Comparison of ENCODE assay signal across 10 mouse cellular contexts in the genomic region with DNA sequence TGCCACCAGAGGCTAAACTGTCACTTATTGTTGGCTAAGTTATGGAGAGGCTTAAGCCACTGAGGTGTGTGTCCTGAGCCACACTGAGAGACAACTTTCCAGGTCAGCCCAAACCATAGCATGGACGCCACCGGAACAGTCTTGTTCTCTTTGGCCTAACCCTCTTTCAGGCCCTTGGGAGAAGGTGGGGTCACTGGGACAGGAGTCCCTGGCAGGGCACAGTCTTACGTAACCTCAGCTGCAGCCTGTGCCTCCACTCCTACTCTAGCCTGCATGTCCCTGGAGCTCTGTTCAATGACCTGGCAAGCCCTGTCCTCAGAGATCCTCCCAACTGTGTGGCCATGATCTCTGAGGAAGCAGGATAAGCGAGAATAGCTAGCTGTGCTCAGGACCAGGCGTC. TPM values are rescaled to one million over a fixed set of nuclear protein-coding genes. Genes with fewer than 3 reads are reported as not detected.
DNase-seq lines count a peak whose midpoint lies in the region; ATAC-seq and TF ChIP-seq lines count a peak whose summit lies in the region.
"Had no signal": no experiment of that assay in that cellular context is flagged by ENCODE, and none has a peak within 500 bp of the region (broad histone marks: within the 10 kb centered on the region; RNA-seq: fewer than 3 reads in every experiment).

No protein-coding gene starts in this region.

- H3K27ac ChIP-seq in testis, adult 2 months (ENCODE audit: control insufficient read depth, insufficient read depth, low read depth, low read length), result peak overlapping the region; percentile 83
- H3K27ac ChIP-seq in heart, adult 2 months, result peak overlapping the region; percentile 83
- H3K27ac ChIP-seq: hindbrain, embryonic 12.5 days had no signal

- no peak overlapping the region for H3K9ac ChIP-seq in heart, adult 2 months (ENCODE audit: low read depth, low read length)

- no peak overlapping the region for H3K4me3 ChIP-seq in testis, adult 2 months (ENCODE audit: control insufficient read depth, low read depth, low read length)
- H3K4me3 ChIP-seq in heart, adult 2 months, result no peak overlapping the region
- H3K4me3 ChIP-seq: hindbrain, embryonic 12.5 days had no signal

- peaks cover 4% of the 10 kb centered on the region for H3K4me1 ChIP-seq in testis, adult 2 months (ENCODE audit: control insufficient read depth, insufficient read depth, low read length)
- peaks cover 33% of the 10 kb centered on the region for H3K4me1 ChIP-seq in heart, adult 2 months (ENCODE audit: control insufficient read depth, insufficient read depth, low read length)

- no peaks in the 10 kb centered on the region for H3K79me2 ChIP-seq in heart, adult 2 months (replicated peaks; ENCODE audit: control insufficient read depth, insufficient read depth, low read length)

- no peak for DNase-seq in testis, postnatal 10 days (ENCODE audit: low spot score)
- peak; percentile 73 to 87 for DNase-seq in heart, adult 2 months
- peak; percentile 85 for DNase-seq in kidney, adult 9 months
- DNase-seq in testis, postnatal 14 days (ENCODE audit: low spot score), result peak; percentile 55
- no peak for DNase-seq in ovary, postnatal 36 days (ENCODE audit: low spot score)
- no peak for DNase-seq in cerebellum, adult 11 months
- DNase-seq: layer of hippocampus, postnatal 36 days had no signal

- TF ChIP-seq EP300 in heart, adult 2 months (IDR thresholded peaks at IDR 0.05; ENCODE audit: insufficient read depth, low read depth, low read length), result peak; percentile 96

- TF ChIP-seq CTCF in testis, adult 2 months (IDR thresholded peaks at IDR 0.05; ENCODE audit: control insufficient read depth, insufficient read depth, insufficient replicate concordance, low read depth, low read length), result no peak
- TF ChIP-seq CTCF in heart, adult 2 months (IDR thresholded peaks at IDR 0.05), result no peak

- 43% methylated on average over 5 of the region's 5 CpGs for WGBS in heart, adult 2 months

- TF ChIP-seq POLR2A in testis, adult 2 months (IDR thresholded peaks at IDR 0.05; ENCODE audit: control insufficient read depth, low read depth, low read length), result no peak
- no peak for TF ChIP-seq POLR2A in heart, adult 2 months (IDR thresholded peaks at IDR 0.05; ENCODE audit: insufficient read depth, low read depth, low read length)

- intact Hi-C loops in heart, adult 2 months (cut with DNase I), result loop anchor here (1.0 to 2.0 kb wide), 2 partner anchors 24 to 25 kb away; no protein-coding TSS in a partner anchor

- no peaks in the 10 kb centered on the region for H3K36me3 ChIP-seq in testis, adult 2 months (ENCODE audit: control insufficient read depth, insufficient read depth, low read length)
- no peaks in the 10 kb centered on the region for H3K36me3 ChIP-seq in heart, adult 2 months (ENCODE audit: control insufficient read depth, insufficient read depth, low read length)
- H3K36me3 ChIP-seq: hindbrain, embryonic 12.5 days had no signal

- ATAC-seq in erythroblast, adult 5-6 weeks (replicated peaks; ENCODE audit: low FRiP score, poor library complexity, severe bottlenecking), result no peak

- no peaks in the 10 kb centered on the region for H3K27me3 ChIP-seq in testis, adult 2 months (ENCODE audit: control insufficient read depth, insufficient read depth, low read length)
- H3K27me3 ChIP-seq in heart, adult 2 months (ENCODE audit: control insufficient read depth, insufficient read depth, low read length), result no peaks in the 10 kb centered on the region
- H3K27me3 ChIP-seq: hindbrain, embryonic 12.5 days had no signal

RNA-seq across cellular contexts. Expression of gene Sardh, which starts 41.0 kb away (rescaled TPM):
- polyA plus RNA-seq in testis, adult 2 months (2012; rRNA removed), result 1.7 and 3.1 TPM in 2 replicates
- total RNA-seq in heart, adult 2 months (2021), result 1 to 10 TPM; 4.7 to 6.5 TPM
- polyA plus RNA-seq in heart, adult 2 months (2012; rRNA removed), result 18.0 and 19.1 TPM in 2 replicates
- not detected in 2 replicates for total RNA-seq in erythroblast, adult 5-6 weeks (2015; ENCODE audit: low replicate concordance)
- 0.60 TPM in 1 of 2 replicates, not detected in the other for total RNA-seq in erythroblast, adult 5-6 weeks (2017; ENCODE audit: low replicate concordance)

RNA-seq across cellular contexts. Expression of gene Dbh, which starts 42.1 kb away (rescaled TPM):
- 0.15 and 0.18 TPM in 2 replicates for polyA plus RNA-seq in testis, adult 2 months (2012; rRNA removed)
- total RNA-seq in heart, adult 2 months (2021), result 1 to 10 TPM; 1.1 to 2.1 TPM
- 7.7 and 9.4 TPM in 2 replicates for polyA plus RNA-seq in heart, adult 2 months (2012; rRNA removed)
- total RNA-seq in erythroblast, adult 5-6 weeks (2015; ENCODE audit: low replicate concordance), result not detected in 2 replicates
- total RNA-seq in erythroblast, adult 5-6 weeks (2017; ENCODE audit: low replicate concordance), result not detected in 2 replicates

Comparison
In these comparisons a context has a peak if more than half of its experiments do, and no peak if none do; other contexts are left out.
1. DNase-seq: peak in heart, adult 2 months (2 of 2), kidney, adult 9 months (single experiment) and testis, postnatal 14 days (single experiment); none in testis, postnatal 10 days (single experiment), ovary, postnatal 36 days (single experiment) and cerebellum, adult 11 months (single experiment).